Mouse (Mus musculus) bone marrow, adult 2 months (tissue): Measurements from ENCODE around the gene Ccdc82.

Experiments used
- CTCF ChIP-seq: fragments of 200-500 bp; IDR thresholded peaks from 2 replicates; pipeline ENCODE4 v1.5.1; 2011; ENCODE audit warnings: low read length, control low read depth; ENCODE audit not compliant: control insufficient read depth, insufficient read depth
- POLR2A ChIP-seq: fragments of 200-500 bp; IDR thresholded peaks from 2 replicates; pipeline ENCODE4 v1.6.1; 2011; ENCODE audit warnings: low read depth, mild to moderate bottlenecking, control low read depth, low read length, borderline replicate concordance; ENCODE audit not compliant: control insufficient read depth

GRCm38 (mm10) chr9:13242321-13242720 lies 4.4 kb upstream of the Ccdc82 start:
- no peak for TF ChIP-seq POLR2A
- no peak for TF ChIP-seq CTCF
